Mouse (Mus musculus) adrenal gland, postnatal 4 days (tissue): Measurements from ENCODE around the gene Nckap5l. TPM values are rescaled to one million over a fixed set of nuclear protein-coding genes. Genes with fewer than 3 reads are reported as not detected.

Source experiments
- total RNA-seq, 2 experiments: library from RNA; stranded (reverse); gene quantifications; 2 replicates each; pipeline ENCODE4 v1.2.3; 2021

Nckap5l gene
- total RNA-seq, 2 experiments from 2014 or later: 35.7 to 44.5 TPM

Other genes starting within 250 kb of the Nckap5l start
- gene Kcnh3, start 232.9 kb downstream of the Nckap5l start, total RNA-seq: 1 to 10 TPM; 3.8 to 6.7 TPM
- gene Mcrs1, start 205.8 kb downstream of the Nckap5l start, total RNA-seq: 10 to 100 TPM; 72.0 to 72.8 TPM
- 10 to 100 TPM; 68.7 to 77.8 TPM for gene Prpf40b, start 162.7 kb downstream of the Nckap5l start, total RNA-seq
- 1 to 10 TPM; 1.6 to 2.4 TPM for gene Fam186b, start 161.9 kb downstream of the Nckap5l start, total RNA-seq
- gene Fmnl3, start 87.3 kb downstream of the Nckap5l start, total RNA-seq: 10 to 100 TPM; 41.0 to 45.6 TPM
- 100 to 1,000 TPM; 520 to 533 TPM for gene Tmbim6, start 64.9 kb downstream of the Nckap5l start, total RNA-seq
- 1 to 10 TPM; 7.8 TPM for gene Bcdin3d, start 17.0 kb upstream of the Nckap5l start, total RNA-seq
- 10 to 100 TPM; 23.2 to 26.8 TPM for gene Faim2, start 70.4 kb upstream of the Nckap5l start, total RNA-seq
- 10 to 100 TPM in 1 of 2 experiments, 1 to 10 TPM in 1; 1.2 to 11.4 TPM for gene Aqp2, start 121.3 kb upstream of the Nckap5l start, total RNA-seq
- gene Aqp5, start 133.0 kb upstream of the Nckap5l start, total RNA-seq: 1 to 10 TPM; 2.5 to 3.4 TPM
- under 1 TPM in 1 of 2 experiments, not detected in 1; 0.81 TPM for gene Aqp6, start 143.7 kb upstream of the Nckap5l start, total RNA-seq
- 10 to 100 TPM; 49.9 to 55.4 TPM for gene Racgap1, start 193.9 kb upstream of the Nckap5l start, total RNA-seq
- 1 to 10 TPM; 1.4 to 1.5 TPM for gene Asic1, start 212.6 kb upstream of the Nckap5l start, total RNA-seq
- gene Smarcd1, start 244.4 kb upstream of the Nckap5l start, total RNA-seq: 100 to 1,000 TPM in 1 of 2 experiments, 10 to 100 TPM in 1; 94.9 to 103 TPM
- 10 to 100 TPM; 34.8 to 45.6 TPM for gene Gm17349, start 247.7 kb upstream of the Nckap5l start, total RNA-seq